Mouse (Mus musculus): ENCODE data around the gene Hlcs. TPM values are rescaled to one million over a fixed set of nuclear protein-coding genes. Genes with fewer than 3 reads are reported as not detected.

Gene Hlcs
- polyA plus RNA-seq, 2 experiments, result 1.3 to 1.7 TPM

DNA sequence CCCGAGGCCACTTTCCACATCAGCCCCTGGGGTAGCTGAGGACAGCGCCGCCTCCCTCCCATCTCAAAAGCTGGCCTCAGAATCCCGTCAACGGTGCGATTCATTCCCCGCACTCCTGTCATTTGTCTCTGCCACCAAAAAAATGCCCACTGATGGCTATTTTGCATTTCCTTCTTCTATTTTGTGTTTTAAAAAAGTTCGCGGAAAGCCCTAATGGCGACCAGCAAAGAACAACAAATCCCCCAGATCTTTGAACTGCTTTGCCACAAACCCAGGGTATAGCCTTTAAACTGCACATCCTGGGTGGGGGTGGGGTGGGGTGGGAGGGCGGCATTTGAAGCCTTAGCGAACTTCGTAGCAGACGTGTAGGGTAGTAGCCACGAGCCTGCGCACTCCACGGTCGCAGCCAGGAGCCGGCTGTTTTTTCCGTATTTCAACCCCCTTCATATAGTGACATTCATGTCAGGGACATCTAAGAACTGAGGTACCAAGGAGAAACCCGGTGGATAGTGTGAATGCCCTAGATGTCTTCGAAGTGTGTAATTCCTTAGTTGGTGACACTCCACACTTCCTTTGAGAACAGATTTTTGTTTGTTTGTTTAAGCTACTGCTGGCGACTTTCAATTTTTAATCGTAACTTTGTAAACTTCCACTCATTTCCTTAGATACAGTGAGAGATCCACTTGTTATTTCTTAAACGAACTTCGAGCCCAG, 218.1 kb downstream of the Hlcs start:
- H3K27me3 ChIP-seq (ENCODE audit: control insufficient read depth, insufficient read depth, low read length), result peaks cover 91% of the 10 kb centered on the region

DNA sequence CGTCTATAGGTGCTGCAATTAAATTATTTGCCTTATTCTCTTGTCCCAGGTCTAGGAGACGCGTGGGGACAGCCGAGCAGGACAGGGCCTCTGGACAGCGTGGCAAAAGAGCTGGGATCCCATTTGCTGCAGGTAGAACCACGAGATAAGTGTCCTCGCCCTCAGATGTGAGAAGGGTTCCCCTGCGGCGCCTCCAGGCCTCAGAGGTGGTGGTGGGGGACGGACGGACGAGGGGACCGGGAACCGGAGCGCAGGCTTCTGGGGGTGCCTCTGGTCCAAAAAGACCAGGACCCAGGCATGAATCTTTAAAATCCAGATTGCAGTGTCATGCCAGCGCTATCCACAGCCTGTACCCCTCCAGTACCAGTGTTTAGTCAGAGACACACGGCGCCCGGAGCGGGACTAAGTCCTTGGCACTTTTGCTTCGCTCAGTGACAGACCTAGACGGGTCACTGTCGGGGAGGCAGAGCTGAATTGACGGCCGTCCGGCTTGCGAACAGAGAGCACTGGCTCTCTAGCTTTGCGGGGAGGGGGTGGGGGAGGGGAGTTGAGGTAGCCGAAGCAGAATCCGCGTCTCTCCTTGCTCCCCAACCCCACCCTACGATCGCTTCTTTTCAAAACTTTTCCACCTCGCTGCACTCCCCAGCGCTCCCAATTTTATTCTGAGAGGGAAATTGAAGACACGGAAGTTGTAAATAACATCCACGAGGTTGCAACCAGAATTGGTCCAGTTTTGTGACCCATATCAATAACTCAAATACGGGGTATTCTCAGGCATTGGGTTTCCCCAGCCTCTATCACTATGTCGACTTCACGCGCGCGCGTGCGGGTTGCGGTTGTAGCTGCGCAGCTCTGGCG, 218.9 kb downstream of the Hlcs start:
- Histone ChIP-seq H3K27ac (no peak overlapping the region), H3K9me3 (ENCODE audit: control insufficient read depth, low read length) (no peaks in the 10 kb centered on the region), H3K4me1 (replicated peaks; ENCODE audit: control insufficient read depth in 2 of 2, insufficient read depth in 2 of 2, low read length in 1 of 2) (no peaks in the 10 kb centered on the region), H3K4me2 (ENCODE audit: low read depth) (no peak overlapping the region), H3K27me3 (ENCODE audit: control insufficient read depth, insufficient read depth, low read length) (peaks cover 93% of the 10 kb centered on the region), H3K36me3 (replicated peaks; ENCODE audit: control insufficient read depth, insufficient read depth, low read depth) (no peaks in the 10 kb centered on the region), H3K9ac (replicated peaks) (no peak overlapping the region), H3K4me3 (ENCODE audit: insufficient read depth in 1 of 2, low read depth in 2 of 2, low read length in 2 of 2) (no peak overlapping the region)
- TF ChIP-seq CTCF (IDR thresholded peaks at IDR 0.05; ENCODE audit: low read depth) (no peak), EP300 (IDR thresholded peaks at IDR 0.05; ENCODE audit: low read depth) (no peak)
- no peak for DNase-seq (ENCODE audit: low read depth in 3 of 3, low spot score in 3 of 3)
- ATAC-seq (ENCODE audit: insufficient read depth), result no peak
- 1% methylated on average over 48 of the region's 48 CpGs for WGBS (ENCODE audit: insufficient replicate concordance)

More for the DNA sequence above, 218.1 kb downstream of the Hlcs start:
- Histone ChIP-seq H3K27ac (no peak overlapping the region), H3K4me3 (ENCODE audit: insufficient read depth in 1 of 2, low read depth in 2 of 2, low read length in 2 of 2) (no peak overlapping the region), H3K9me3 (ENCODE audit: control insufficient read depth, low read length) (no peaks in the 10 kb centered on the region), H3K36me3 (replicated peaks; ENCODE audit: control insufficient read depth, insufficient read depth, low read depth) (no peaks in the 10 kb centered on the region), H3K9ac (replicated peaks) (no peak overlapping the region), H3K4me1 (replicated peaks; ENCODE audit: control insufficient read depth in 2 of 2, insufficient read depth in 2 of 2, low read length in 1 of 2) (no peaks in the 10 kb centered on the region), H3K4me2 (ENCODE audit: low read depth) (no peak overlapping the region)
- no peak for DNase-seq (ENCODE audit: low read depth in 3 of 3, low spot score in 3 of 3)
- ATAC-seq (ENCODE audit: insufficient read depth), result no peak
- under 1% methylated on average over 26 of the region's 26 CpGs for WGBS (ENCODE audit: insufficient replicate concordance)
- TF ChIP-seq EP300 (IDR thresholded peaks at IDR 0.05; ENCODE audit: low read depth) (no peak), CTCF (IDR thresholded peaks at IDR 0.05; ENCODE audit: low read depth) (no peak)

DNA sequence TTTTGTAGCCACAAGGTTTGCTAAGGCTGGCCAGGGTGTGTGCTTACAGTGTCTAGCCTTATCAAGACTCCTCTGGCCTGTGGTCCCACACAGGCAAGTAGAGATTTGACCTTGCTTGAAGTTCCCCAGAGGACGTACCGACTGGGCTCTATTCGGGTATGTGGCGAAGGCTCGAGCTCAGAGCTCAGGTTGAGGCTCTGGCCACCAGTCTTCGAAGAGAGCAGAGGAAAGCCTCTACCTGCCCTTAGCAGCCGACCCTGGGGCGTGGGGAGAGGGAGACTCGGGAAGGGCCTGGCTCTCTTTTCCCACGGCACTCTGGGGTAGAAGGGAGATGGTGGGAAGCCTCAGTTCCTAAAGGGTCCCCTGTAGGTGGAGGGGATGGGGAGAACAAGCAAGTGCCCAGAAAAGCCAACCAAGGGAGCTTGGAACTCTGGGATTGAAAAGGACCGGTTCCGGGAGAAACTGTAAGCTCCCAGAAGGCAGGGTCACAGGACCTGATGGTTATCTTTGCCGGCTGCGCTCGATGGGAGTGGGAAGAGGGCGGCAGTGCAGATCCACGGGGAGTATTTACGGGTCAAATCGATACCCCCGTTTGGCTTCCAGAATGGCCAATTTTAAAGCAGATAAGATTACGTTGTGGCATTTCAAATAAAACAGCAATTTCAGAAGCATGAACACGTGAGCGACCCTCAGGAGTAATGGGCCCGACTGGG, 220.1 kb downstream of the Hlcs start:
- whole genome bisulfite sequencing (ENCODE audit: insufficient replicate concordance), result 2% methylated on average over 24 of the region's 24 CpGs
- TF ChIP-seq EP300 (IDR thresholded peaks at IDR 0.05; ENCODE audit: low read depth) (no peak), CTCF (IDR thresholded peaks at IDR 0.05; ENCODE audit: low read depth) (no peak)
- H3K27ac ChIP-seq, result no peak overlapping the region
- ATAC-seq (ENCODE audit: insufficient read depth) (no peak), DNase-seq (ENCODE audit: low read depth in 3 of 3, low spot score in 3 of 3) (no peak)
- H3K9ac ChIP-seq (replicated peaks), result no peak overlapping the region
- no peak overlapping the region for H3K4me3 ChIP-seq (ENCODE audit: insufficient read depth in 1 of 2, low read depth in 2 of 2, low read length in 2 of 2)
- no peaks in the 10 kb centered on the region for H3K36me3 ChIP-seq (replicated peaks; ENCODE audit: control insufficient read depth, insufficient read depth, low read depth)
- peaks cover 98% of the 10 kb centered on the region for H3K27me3 ChIP-seq (ENCODE audit: control insufficient read depth, insufficient read depth, low read length)
- H3K4me1 ChIP-seq (replicated peaks; ENCODE audit: control insufficient read depth in 2 of 2, insufficient read depth in 2 of 2, low read length in 1 of 2), result no peaks in the 10 kb centered on the region
- H3K9me3 ChIP-seq (ENCODE audit: control insufficient read depth, low read length), result no peaks in the 10 kb centered on the region
- no peak overlapping the region for H3K4me2 ChIP-seq (ENCODE audit: low read depth)

DNA sequence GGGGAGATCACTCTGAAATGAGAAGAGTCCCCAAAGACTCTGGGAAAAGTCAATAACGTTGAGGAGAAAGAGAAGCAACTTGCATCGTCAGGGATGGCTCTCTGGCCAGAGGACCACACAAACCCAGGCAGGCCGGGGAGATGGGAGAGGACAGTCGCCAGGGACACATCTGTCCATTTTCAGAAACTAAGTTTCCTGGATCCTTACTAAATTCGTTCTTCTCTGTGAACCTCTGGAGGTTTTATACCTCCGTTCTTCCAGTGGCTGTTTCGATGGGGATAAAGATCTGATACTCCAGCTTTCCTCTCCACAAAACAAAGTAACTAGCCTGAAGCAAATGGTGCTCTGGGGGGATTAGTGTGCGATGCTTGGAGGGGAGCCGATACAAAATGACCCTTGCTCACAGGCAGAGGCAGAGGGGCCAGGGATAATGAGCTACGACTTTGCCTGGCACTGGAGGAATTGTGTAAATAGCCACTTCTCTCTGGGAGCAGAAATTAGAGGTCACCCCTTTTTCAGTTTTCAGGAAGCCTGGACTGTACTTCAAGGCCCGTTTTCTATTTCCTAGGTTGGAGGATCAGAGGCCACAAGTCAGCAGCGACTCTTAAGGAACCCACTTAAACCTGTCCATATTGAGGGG, 220.7 kb downstream of the Hlcs start:
- H3K9ac ChIP-seq (replicated peaks), result no peak overlapping the region
- H3K4me2 ChIP-seq (ENCODE audit: low read depth), result no peak overlapping the region
- peaks cover 98% of the 10 kb centered on the region for H3K27me3 ChIP-seq (ENCODE audit: control insufficient read depth, insufficient read depth, low read length)
- no peak for DNase-seq (ENCODE audit: low read depth in 3 of 3, low spot score in 3 of 3)
- H3K4me3 ChIP-seq (ENCODE audit: insufficient read depth in 1 of 2, low read depth in 2 of 2, low read length in 2 of 2), result no peak overlapping the region
- no peak for TF ChIP-seq CTCF (IDR thresholded peaks at IDR 0.05; ENCODE audit: low read depth)
- no peak for TF ChIP-seq EP300 (IDR thresholded peaks at IDR 0.05; ENCODE audit: low read depth)
- WGBS (ENCODE audit: insufficient replicate concordance), result 2% methylated on average over 12 of the region's 12 CpGs
- ATAC-seq (ENCODE audit: insufficient read depth), result no peak
- no peak overlapping the region for H3K27ac ChIP-seq
- H3K36me3 ChIP-seq (replicated peaks; ENCODE audit: control insufficient read depth, insufficient read depth, low read depth), result no peaks in the 10 kb centered on the region
- no peaks in the 10 kb centered on the region for H3K4me1 ChIP-seq (replicated peaks; ENCODE audit: control insufficient read depth in 2 of 2, insufficient read depth in 2 of 2, low read length in 1 of 2)
- no peaks in the 10 kb centered on the region for H3K9me3 ChIP-seq (ENCODE audit: control insufficient read depth, low read length)
